Mouse (Mus musculus) adrenal gland (tissue): ENCODE results near the gene Stt3a.

ENCODE experiments used
- intact Hi-C: fragments of 180-260 bp; cut with DNase I; formaldehyde crosslinking; loops from one replicate; pipeline ENCODE4 v1.15.1; 2025
- long read RNA-seq, 2 experiments: library from polyadenylated mRNA; unstranded; transcript quantifications; one replicate each; pipeline ENCODE4 v2.0.0; 2020; ENCODE audit warnings: borderline replicate concordance in 1 of 2; ENCODE audit not compliant: insufficient replicate concordance in 1 of 2

The Stt3a gene
- long read RNA-seq, experiment 1, full-length matches to known transcripts, result 122 of 135 reads
- long read RNA-seq, experiment 1, partial matches to known transcripts, result 10 of 135 reads
- long read RNA-seq, experiment 1, other reads (novel, unspliced or antisense), result 3 of 135 reads
- long read RNA-seq, experiment 2, full-length matches to known transcripts, result 111 of 142 reads
- long read RNA-seq, experiment 2, partial matches to known transcripts, result 21 of 142 reads
- long read RNA-seq, experiment 2, other reads (novel, unspliced or antisense), result 10 of 142 reads

DNA sequence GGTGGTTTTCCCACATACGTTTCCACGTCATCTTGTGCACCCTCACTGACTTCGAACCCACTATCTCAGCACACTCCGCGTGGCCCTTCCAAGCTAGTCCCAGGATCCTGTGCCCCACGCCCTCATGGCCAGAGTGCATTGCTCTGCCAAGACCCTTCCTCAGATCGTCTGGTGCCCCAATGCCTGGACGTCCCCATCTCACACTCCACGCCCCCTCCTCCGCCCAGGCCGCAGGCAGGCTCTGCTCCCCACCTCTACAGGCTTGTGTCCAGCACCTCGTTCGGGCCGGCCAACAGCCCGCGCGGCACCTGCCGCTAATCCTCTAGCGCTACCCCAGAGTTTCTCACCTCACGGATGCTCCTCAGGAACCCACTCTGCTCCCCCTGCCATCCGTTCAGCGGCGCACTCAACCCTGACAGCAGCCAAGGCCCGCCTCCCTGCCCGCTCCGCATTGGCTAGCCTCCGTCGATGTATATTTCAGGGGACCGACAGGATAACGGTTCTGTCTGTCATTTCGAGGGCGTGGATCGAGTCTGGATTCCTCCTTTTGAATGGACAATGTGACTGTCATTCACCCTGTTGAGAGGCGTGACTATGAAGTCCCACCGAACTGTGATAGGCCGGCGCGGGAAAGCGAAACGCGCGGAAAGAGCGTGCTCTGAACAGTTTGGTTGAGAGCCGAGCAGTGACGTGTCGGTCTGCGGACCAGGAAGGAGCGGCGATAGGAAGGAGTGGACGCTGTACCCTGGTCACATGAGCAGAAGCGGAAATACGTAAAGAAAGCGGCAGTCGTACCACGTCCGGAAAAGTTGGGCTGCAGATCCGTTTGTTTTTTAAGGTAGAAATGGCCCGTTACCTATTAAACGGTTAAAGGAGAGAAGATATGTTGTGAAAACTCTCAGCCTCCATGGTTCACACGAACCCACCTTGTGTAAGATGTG, at the start of gene Stt3a:
Stt3a (minus strand) TSS at position 477 of the 941 bp plus-strand sequence.
- intact Hi-C loops, result loop anchor here (5.0 to 10.0 kb wide), 2 partner anchors 40 to 117 kb away; partner anchors contain the start of gene Chek1

DNA sequence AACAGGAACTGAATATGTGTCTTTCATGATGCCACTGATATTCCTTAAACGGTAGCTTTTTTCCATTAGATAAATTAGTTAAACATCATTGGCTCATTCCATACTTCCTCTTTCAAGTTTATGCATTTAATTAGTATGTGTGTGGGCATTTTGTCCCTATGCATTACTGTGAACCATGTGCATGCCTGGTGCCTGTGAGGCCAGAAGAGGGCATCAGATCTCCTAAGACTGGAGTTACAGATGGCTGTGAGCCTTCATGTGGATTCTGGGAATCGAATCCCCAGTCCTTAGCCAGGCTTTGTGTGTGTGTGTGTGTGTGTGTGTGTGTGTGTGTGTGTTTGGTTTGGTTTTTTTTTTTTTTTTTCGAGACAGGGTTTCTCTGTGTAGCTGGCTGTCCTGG, 47.0 kb upstream of the Stt3a start:
- intact Hi-C loops, result no loop called here

DNA sequence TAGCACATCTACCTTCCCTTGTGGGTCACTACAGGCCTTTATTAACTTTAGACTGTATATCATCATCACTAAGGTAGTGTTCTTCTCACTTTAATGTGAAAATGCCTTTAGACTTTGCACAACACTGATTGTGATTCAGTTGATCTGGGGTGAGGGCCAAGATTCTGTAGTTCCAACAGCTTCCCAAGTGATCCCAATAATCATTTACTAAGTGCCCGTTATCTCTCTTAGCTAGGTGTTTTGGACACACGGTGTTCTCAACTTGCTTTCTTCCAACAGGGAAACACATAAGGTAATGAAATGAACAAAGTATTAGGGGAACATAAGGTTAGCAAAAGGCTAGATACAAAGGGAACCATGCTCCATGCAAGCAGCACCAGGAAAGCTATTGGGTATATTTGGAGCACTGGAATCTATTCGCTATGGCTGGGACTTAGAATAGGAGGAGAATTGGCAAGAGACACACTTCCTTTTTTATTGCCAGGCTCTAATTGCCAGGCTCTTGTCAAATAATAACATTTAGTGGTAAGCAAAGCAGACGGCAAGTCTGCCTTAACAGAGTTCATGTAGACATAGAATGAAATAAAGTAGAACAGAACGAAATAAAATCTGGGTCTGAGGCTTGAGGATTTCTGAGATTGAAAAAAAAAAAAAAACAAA, 40.8 kb upstream of the Stt3a start:
- intact Hi-C loops, result no loop called here

DNA sequence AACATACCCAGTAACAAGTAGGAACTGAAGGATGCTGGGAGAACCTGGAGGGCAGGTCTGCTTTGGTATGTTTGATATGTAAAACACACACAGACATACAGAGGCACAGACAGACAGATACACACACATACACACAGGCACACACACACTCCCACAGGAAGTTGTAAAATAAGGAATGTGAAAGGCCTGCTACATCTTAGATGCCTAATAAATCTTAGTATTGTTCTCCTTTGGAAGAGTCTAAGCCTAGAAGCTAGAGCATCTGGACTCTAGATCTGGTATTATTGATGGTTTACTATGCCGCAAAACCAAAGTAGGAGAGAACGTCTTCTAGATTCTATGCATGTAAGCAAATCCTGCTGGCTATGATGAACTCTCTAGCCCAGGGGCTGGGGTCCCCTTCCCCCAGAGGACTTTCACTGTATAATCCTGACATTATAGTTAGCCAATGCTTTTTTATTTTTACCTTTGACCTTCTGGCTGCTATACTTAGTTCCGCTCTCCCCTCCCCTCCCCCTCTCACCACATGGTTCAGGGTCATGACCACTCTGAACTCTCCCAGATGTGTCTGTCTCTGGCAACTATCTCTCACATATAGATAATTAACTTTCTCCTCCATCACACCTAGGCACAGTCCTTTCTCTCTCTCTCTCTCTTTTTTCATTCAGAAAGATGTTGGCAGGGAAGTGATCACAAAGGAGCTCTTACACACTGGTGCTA, 37.9 kb upstream of the Stt3a start:
- intact Hi-C loops, result no loop called here

DNA sequence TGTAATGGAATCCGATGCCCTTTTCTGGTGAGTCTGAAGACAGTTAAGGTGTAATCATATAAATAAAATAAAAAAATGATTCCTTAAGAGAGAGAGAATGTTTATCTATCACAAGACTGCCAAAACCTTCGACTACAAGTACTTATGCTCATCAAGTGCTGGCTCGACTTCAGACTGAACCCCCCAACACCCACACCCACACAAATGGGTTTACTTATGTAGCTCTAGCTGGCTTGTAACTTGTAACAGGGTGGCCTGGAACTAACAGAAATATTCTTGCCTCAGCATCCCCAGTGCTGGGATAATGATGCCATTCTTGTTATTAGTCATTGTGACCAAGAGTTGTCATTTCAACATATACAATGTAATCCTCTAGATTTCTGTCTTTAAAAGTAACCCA, 36.4 kb upstream of the Stt3a start:
- intact Hi-C loops, result no loop called here

DNA sequence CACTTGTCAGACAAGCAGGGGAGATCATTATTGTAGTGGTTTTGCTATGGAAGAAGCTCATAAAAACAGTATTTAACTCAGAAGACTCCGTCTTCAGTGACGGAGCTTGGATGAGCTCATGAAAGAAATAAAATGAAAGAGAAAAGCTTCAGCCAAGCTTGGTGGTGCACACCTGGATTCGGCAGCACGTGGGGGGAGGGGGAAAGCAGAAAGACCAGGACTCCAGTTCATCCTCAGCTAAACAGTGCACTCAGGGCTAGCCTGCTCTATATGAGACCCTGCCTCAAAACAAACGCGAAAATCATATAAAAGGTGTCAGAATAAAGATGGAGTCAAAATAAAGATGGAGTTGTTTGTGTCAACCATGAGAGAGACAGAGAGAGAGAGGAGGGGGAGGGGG, 35.9 kb upstream of the Stt3a start:
- intact Hi-C loops, result no loop called here

DNA sequence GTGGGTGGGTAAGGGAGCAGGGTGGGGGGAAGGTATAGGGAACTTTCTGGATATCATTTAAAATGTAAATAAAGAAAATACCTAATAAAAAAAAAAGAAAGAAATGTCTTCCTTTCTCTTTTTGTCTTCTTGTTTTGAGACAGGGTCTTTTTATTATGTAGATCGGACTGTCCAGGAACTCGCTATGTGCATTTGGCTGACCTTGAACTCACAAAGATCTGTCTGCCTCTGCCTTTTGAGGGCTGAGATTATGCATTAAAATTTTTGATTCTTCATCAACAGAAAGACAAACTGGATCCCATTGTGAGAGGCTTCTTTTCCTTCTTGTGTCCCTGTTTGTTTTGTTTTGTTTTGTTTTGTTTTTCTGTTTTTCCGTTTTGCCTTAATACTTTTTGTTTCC, 35.5 kb upstream of the Stt3a start:
- intact Hi-C loops, result no loop called here

DNA sequence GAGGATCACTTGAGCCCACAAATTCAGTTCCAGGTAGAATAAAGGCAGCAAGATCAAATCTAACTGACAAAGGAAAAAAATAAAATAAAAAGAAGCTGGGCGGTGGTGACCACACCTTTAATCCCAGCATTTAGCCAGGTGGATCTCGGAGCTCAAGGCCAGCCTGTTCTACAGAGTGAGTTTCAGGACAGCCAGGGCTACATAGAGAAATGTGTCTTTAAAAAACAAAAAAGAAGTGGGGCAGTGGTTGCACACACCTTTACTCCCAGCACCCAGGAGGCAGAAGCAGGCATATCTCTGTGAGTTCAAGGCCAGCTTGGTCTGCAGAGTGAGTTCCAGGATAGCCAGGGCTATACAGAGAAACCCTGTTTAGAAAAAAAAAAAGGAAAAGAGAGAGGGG, 34.5 kb upstream of the Stt3a start:
- intact Hi-C loops, result no loop called here

DNA sequence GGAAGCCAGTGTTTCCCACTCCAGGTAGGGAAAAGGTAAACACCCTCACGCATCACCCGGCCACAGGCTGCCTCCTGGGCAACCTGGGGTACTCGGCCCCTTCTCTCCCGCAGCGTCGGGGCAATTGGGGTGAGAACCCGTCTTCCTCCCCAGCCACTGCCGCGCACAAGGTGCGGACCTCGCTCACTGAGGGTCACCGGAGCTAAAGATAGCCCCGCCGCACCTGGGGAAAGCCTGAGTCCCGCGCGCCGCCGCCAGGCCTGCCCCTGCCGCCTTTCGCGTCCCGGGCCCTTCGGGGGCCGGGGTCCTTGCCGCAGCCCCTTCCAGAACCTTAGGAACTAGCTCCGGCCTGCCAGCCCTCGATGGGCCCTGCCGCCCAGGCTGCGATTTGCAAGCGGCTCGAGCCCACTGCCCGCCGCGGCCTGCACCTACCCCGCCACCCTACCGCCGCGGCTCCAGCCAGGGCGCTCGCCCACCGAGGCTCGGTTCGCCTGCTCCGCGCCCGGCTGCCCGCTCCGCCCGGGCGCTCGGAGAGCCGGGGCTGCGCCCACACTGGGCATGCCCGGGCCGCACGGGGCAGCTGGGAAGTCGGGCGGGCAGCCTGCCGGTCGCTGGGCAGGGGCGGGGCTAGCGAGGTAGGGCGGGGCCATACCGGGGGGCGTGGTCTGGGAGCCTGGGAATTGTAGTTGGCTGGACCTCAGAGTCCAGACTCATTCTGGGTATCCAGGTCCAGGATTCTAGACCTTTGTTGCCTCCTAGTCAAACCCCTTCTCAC, 29.5 kb upstream of the Stt3a start, which contains the start of gene Ei24:
Ei24 (minus strand) TSS at position 613 of the 775 bp plus-strand sequence.
- intact Hi-C loops, result no loop called here

DNA sequence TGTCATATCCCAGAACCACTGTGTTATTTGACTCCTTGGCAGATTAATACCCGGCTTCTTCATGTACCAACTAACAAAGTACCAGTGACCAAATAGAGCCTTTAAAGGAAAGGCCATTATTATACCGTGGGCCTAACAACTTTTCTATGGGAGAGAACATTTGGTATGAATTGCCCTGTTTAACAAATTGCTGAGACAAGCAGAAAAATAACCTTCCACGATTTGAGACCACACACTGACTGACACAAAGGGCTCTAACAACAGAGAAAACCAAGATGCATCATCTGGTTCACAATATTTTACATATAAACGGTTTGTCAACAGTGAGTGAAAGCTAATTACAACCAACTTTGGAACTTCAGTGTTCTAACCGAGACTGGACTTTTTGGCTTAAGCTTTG, 28.7 kb upstream of the Stt3a start:
- intact Hi-C loops, result no loop called here

DNA sequence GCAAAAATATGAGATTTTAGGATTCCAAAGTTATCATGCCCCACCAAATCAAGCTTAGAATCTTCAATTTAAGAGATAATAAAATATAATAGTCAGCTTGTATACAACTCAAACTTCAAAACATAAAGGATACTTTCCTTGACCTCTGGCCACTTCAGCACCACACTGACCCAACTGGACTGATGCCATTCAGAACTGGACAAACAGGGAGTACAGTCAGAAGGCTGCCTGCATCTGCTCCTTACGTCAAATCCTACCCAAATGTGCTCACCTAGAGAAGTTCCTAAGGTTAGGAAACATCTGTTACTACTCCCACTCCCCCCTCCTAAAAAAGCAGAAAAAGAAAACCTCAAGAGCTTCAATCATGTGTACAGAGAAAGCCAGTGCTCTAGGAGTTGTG, 28.1 kb upstream of the Stt3a start:
- intact Hi-C loops, result no loop called here

DNA sequence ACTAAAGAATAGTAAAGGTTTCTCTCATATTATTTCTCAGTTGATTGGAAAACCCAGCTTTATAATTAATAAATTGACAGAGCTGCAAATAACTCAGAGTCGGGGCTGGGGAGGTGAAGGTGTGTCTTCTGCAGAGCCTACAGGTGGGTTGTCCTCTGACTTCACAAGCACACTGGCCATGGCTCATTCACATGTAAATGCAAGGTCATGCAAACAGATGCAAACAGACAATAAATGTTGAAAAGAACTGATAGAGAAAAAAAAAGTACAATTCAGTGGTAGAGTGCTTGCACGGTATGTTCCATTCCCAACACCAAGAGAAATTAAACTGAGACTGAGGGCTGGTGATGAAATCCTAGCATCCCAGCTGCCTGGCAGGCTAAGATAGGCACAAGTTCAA, 27.0 kb upstream of the Stt3a start:
- intact Hi-C loops, result no loop called here

DNA sequence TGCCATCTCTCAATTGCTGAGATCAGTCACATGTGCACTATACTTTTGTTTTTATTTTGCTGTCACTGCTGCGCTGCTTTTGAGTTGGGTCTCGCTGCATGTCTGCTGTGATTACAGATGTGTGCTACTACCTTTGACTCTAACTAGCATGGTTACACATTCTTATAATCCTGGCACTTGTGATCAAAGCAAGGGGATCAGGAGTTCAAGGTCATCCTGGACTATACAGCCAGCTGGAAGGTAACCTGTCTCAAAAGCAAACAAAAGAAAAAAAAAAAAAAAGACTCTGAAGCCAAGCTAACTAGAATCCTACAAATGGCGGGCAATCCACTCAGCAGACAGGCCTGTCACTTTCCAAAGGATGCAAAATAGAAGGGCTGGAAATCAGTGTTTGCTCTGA, 24.7 kb upstream of the Stt3a start:
- intact Hi-C loops, result no loop called here

DNA sequence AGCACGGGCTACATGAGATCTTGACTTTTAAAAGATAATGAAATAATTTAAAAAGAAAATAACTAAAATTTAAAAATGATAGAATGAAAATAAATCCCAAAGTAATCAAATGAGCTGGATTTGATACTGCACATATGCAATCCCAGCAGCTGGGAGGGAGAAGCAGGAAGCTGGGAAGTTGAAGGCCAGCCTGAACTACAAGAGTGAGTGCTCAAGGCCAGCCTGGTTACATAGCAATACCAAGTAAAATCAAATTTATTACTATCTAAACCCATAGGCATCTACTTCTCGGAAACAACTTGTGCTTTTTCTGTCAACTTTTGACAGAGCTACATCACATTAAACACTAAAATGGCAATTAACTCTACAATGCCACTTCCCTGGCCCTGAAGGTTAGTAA, 16.4 kb upstream of the Stt3a start:
- intact Hi-C loops, result no loop called here

DNA sequence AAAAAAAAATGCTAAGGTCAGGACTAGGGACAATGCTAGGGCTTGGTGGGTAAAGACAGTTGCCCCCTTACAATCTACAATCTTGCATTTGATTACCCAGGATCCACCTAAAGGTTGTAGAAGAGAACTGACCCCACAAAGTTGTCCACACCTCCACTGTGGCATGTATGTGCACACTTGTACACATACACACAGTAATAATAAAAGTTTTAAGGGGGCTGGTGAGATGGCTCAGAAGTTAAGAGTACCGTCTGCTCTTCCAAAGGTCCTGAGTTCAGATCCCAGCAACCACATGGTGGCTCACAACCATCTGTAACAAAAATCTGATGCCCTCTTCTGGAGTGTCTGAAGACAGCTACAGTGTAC, 1.6 kb upstream of the Stt3a start:
- intact Hi-C loops, result loop anchor here (5.0 to 10.0 kb wide), 2 partner anchors 42 to 116 kb away; partner anchors contain the start of gene Chek1

DNA sequence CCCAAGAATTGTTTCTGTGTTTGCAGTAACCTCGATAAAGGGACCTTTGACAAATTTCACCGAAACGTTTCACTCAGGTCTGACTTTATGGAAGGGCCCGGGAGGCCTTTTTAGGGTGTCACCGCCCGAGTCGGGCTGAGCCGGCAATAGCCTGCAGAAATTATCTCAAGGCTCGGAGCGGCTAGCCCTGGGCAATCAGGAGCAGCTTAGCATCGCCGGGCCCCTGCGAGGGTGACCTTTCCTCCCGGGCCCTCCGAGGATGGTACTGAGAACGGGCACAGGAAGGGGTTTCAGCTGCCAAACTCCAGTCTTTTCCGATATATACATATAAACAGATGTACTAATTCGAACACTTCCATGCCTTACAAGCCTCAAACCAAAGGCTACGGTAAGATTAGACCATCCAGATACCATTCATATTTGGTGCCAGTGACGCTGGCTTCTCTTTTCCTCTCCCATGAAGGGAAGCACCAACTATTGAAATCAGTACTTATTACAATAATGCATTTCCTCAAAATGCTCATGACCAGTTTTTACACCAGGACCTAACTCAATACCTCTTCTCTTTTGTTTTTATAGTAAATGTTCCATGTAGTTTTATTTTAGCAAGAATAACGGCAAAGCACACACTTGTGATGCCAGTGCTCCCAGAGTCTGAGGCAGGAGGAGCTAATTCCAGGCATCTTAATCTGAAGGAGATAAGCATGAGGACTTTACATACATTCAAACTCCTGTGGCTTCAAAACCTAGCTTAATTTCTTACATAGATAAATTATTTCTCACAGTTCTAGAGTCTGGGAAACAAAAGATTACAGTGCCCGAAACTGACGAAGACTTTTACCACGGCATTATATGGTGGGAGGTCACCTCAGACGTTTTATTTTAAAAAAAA, 923 bp upstream of the Stt3a start:
- intact Hi-C loops, result loop anchor here (5.0 to 10.0 kb wide), 2 partner anchors 41 to 116 kb away; partner anchors contain the start of gene Chek1

DNA sequence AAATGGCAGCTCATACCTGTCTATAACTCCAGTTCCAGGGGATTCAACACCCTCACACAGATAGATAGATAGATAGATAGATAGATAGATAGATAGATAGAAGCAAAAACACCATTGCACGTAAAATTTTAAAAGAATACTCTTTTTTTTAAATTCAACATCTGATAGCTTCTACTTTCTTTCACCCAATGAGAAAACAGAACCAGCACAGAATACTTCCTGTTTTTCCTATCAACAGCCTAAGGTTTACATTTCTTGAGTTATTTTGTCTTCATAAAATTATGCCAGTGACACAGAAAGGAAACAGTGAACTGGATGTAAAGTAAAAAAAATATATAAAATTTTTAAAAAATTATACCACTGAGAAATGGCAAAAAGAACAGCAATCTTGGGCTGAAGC, 3.1 kb downstream of the Stt3a start:
- intact Hi-C loops, result loop anchor here (10.0 kb wide), 1 partner anchor 120 kb away; no protein-coding TSS in a partner anchor

DNA sequence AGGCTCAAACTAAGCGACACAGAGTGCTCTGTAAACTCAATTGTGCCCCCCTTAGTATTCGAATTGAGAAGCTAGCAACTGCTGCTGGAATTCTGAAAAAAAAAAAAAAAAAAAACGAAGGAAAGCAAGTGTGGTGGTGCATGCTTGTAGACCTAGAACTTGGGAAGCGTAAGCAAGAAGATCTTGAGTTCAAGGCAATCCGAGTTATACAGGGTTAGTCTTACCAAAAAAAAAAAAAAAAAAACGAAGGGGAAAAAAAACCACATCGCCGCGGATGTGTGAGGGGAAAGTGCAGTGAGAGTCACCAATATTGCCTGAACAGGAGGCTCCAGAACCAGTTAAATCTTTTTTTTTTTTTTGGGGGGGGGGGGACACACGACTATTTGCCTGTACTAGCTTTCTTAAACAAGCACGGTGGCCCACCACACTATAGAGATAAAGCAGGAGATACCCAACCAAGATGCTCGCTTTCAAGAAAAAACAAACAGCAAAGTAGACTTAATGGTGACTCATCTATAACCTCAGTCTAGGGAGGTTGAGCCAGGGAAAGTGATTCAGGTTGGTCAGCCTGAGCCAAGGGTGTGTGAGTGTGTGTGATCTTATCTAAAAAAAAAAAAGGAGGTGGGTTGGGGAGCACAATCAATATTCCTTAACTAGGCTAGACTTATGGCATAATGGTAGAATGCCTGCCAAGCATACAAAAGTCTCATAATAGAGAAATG, 40.3 kb downstream of the Stt3a start, which contains the start of gene Chek1:
Chek1 (minus strand) TSS at position 32 of the 722 bp plus-strand sequence.
- intact Hi-C loops, result loop anchor here (5.0 kb wide), 1 partner anchor 40 kb away; the partner anchor contains the start of gene Stt3a
